Comparison of ENCODE assay signal across 11 mouse cellular contexts in genomic region chr4:153236680-153237079, GRCm38 (mm10).
DNase-seq lines count a peak whose midpoint lies in the region; ATAC-seq lines count a peak whose summit lies in the region.
"Had no signal": no experiment of that assay in that cellular context is flagged by ENCODE, and none has a peak within 500 bp of the region (broad histone marks: within the 10 kb centered on the region; RNA-seq: fewer than 3 reads in every experiment).

No protein-coding gene starts in this region.

- no peak for ATAC-seq in heart, embryonic 13.5 days (ENCODE audit: extremely low read depth, insufficient number of reproducible peaks, low FRiP score, low TSS enrichment)
- no peak for ATAC-seq in embryonic facial prominence, embryonic 14.5 days (ENCODE audit: low read depth)
- ATAC-seq in midbrain, embryonic 14.5 days (ENCODE audit: low FRiP score, low TSS enrichment) = no peak
- ATAC-seq: liver, postnatal 0 days had no signal

- 12% methylated on average over 12 of the region's 12 CpGs for WGBS in heart, embryonic 13.5 days
- WGBS in embryonic facial prominence, embryonic 14.5 days = 11% methylated on average over 12 of the region's 12 CpGs
- WGBS in midbrain, embryonic 14.5 days = 11% methylated on average over 12 of the region's 12 CpGs

- peaks cover 8% of the 10 kb centered on the region; the same call in 1 of the 2 replicates for H3K27me3 ChIP-seq in heart, embryonic 13.5 days (replicated peaks)
- no peaks in the 10 kb centered on the region for H3K27me3 ChIP-seq in embryonic facial prominence, embryonic 14.5 days (replicated peaks; ENCODE audit: control insufficient read depth, insufficient read depth, low read length)
- H3K27me3 ChIP-seq in midbrain, embryonic 14.5 days (ENCODE audit: control insufficient read depth, insufficient read depth, low read length) = no peaks in the 10 kb centered on the region

- H3K4me2 ChIP-seq in heart, embryonic 13.5 days = peak overlapping the region; percentile 25; the same call in 1 of the 2 replicates
- H3K4me2 ChIP-seq in embryonic facial prominence, embryonic 14.5 days (ENCODE audit: low read depth, low read length) = no peak overlapping the region
- no peak overlapping the region for H3K4me2 ChIP-seq in midbrain, embryonic 14.5 days (ENCODE audit: low read length)

- peaks cover 3% of the 10 kb centered on the region; the same call in 1 of the 2 replicates for H3K9me3 ChIP-seq in heart, embryonic 13.5 days
- no peaks in the 10 kb centered on the region for H3K9me3 ChIP-seq in embryonic facial prominence, embryonic 14.5 days (ENCODE audit: control insufficient read depth, low read length)
- no peaks in the 10 kb centered on the region for H3K9me3 ChIP-seq in midbrain, embryonic 14.5 days (ENCODE audit: control insufficient read depth, low read length)

- no peak overlapping the region for H3K9ac ChIP-seq in heart, embryonic 13.5 days
- H3K9ac ChIP-seq in embryonic facial prominence, embryonic 14.5 days (ENCODE audit: low read depth, low read length) = no peak overlapping the region
- H3K9ac ChIP-seq in midbrain, embryonic 14.5 days (replicated peaks; ENCODE audit: low read length) = no peak overlapping the region
- H3K9ac ChIP-seq: liver, postnatal 0 days had no signal

- no peak overlapping the region for H3K4me3 ChIP-seq in heart, embryonic 13.5 days
- H3K4me3 ChIP-seq in embryonic facial prominence, embryonic 14.5 days (ENCODE audit: low read depth, low read length) = no peak overlapping the region
- no peak overlapping the region for H3K4me3 ChIP-seq in midbrain, embryonic 14.5 days (replicated peaks; ENCODE audit: low read depth, low read length)

- intact Hi-C loops in left cerebral cortex, postnatal 14 days (cut with DNase I) = no loop called here

- H3K27ac ChIP-seq in heart, embryonic 13.5 days (replicated peaks) = no peak overlapping the region
- H3K27ac ChIP-seq in embryonic facial prominence, embryonic 14.5 days (replicated peaks; ENCODE audit: low read depth, low read length) = no peak overlapping the region
- H3K27ac ChIP-seq in midbrain, embryonic 14.5 days (replicated peaks; ENCODE audit: low read depth, low read length) = no peak overlapping the region

- H3K4me1 ChIP-seq in heart, embryonic 13.5 days = 0 out of 2 replicates have a peak, but pooled peaks cover 2% of the 10 kb centered on the region
- 0 out of 2 replicates have a peak, but pooled peaks cover 3% of the 10 kb centered on the region for H3K4me1 ChIP-seq in embryonic facial prominence, embryonic 14.5 days (ENCODE audit: control insufficient read depth, insufficient read depth, low read length)
- no peaks in the 10 kb centered on the region for H3K4me1 ChIP-seq in midbrain, embryonic 14.5 days (ENCODE audit: control insufficient read depth, insufficient read depth, low read length)

- no peaks in the 10 kb centered on the region for H3K36me3 ChIP-seq in heart, embryonic 13.5 days
- H3K36me3 ChIP-seq in embryonic facial prominence, embryonic 14.5 days (ENCODE audit: control insufficient read depth, insufficient read depth, low read length) = no peaks in the 10 kb centered on the region
- H3K36me3 ChIP-seq in midbrain, embryonic 14.5 days (ENCODE audit: control insufficient read depth, insufficient read depth, low read length) = no peaks in the 10 kb centered on the region

- no peak for DNase-seq in heart, adult 18-20 months
- peak; percentile 81 for DNase-seq in ES-CJ7 (ENCODE audit: low read depth, low spot score)
- peak; percentile 25 for DNase-seq in embryonic facial prominence, embryonic 14.5 days (ENCODE audit: low spot score)
- peak; percentile 34 for DNase-seq in midbrain, embryonic 14.5 days
- no peak for DNase-seq in natural killer cell, adult 2 months (ENCODE audit: low spot score in 2 of 2)
- DNase-seq in gastrocnemius, adult 8-10 months (ENCODE audit: low spot score in 2 of 2) = no peak
- DNase-seq in left cerebral cortex, postnatal 14 days (ENCODE audit: low spot score in 2 of 2) = no peak
- DNase-seq: adrenal gland, postnatal 36 days; kidney, postnatal 36 days; liver, postnatal 0 days had no signal

Comparison
In these comparisons a context has a peak if more than half of its experiments do, and no peak if none do; other contexts are left out.
1. DNase-seq: peak in ES-CJ7 (single experiment), embryonic facial prominence, embryonic 14.5 days (single experiment) and midbrain, embryonic 14.5 days (single experiment); none in heart, adult 18-20 months (0 of 2), natural killer cell, adult 2 months (0 of 2), gastrocnemius, adult 8-10 months (0 of 2) and left cerebral cortex, postnatal 14 days (0 of 2).